ENCODE assay signal across 10 mouse cellular contexts in genomic region chr5:121913999-121914398, GRCm38 (mm10).
DNase-seq lines count a peak whose midpoint lies in the region; ATAC-seq and TF ChIP-seq lines count a peak whose summit lies in the region.
"Had no signal": no experiment of that assay in that cellular context is flagged by ENCODE, and none has a peak within 500 bp of the region (broad histone marks: within the 10 kb centered on the region; RNA-seq: fewer than 3 reads in every experiment).

No protein-coding gene starts in this region.

- no peak for DNase-seq in forebrain, embryonic 11.5 days (ENCODE audit: low spot score)
- DNase-seq in forebrain, postnatal 0 days: no peak
- DNase-seq in CH12.LX (ENCODE audit: extremely low read depth): no peak
- DNase-seq in hindbrain, embryonic 14.5 days (ENCODE audit: low spot score): no peak
- no peak for DNase-seq in frontal cortex, postnatal 36 days (ENCODE audit: low spot score in 2 of 2)
- no peak for DNase-seq in cerebellum, adult 11-12 months
- no peak for DNase-seq in spleen, adult 18-20 months
- DNase-seq: layer of hippocampus, adult 9-11 months had no signal

- no peak overlapping the region for H3K4me2 ChIP-seq in forebrain, embryonic 11.5 days (ENCODE audit: low read depth, low read length, severe bottlenecking)
- no peak overlapping the region for H3K4me2 ChIP-seq in forebrain, postnatal 0 days (ENCODE audit: low read depth)
- no peak overlapping the region for H3K4me2 ChIP-seq in CH12.LX (ENCODE audit: insufficient read depth, low read depth, poor library complexity, severe bottlenecking)
- H3K4me2 ChIP-seq in hindbrain, embryonic 14.5 days (replicated peaks): no peak overlapping the region
- H3K4me2 ChIP-seq in limb, embryonic 15.5 days: peak overlapping the region; percentile 26; the same call in 1 of the 2 replicates
- H3K4me2 ChIP-seq: heart, embryonic 12.5 days had no signal

- dilution Hi-C loops in CH12.LX (cut with MboI; ENCODE audit: extremely low pct_ligation_motif_present, extremely low pct_unique_long_range_greater_than_20kb, low sequenced_read_pairs): no loop called here

- H3K27ac ChIP-seq in forebrain, embryonic 11.5 days (ENCODE audit: low read depth, low read length): no peak overlapping the region
- H3K27ac ChIP-seq in forebrain, postnatal 0 days (ENCODE audit: low read depth, low read length): no peak overlapping the region
- no peak overlapping the region for H3K27ac ChIP-seq in CH12.LX (ENCODE audit: insufficient read depth, low read depth)
- H3K27ac ChIP-seq in hindbrain, embryonic 14.5 days: peak overlapping the region; percentile 45; the same call in 1 of the 2 replicates
- no peak overlapping the region; the same call in 1 of the 2 replicates for H3K27ac ChIP-seq in limb, embryonic 15.5 days

- H3K4me1 ChIP-seq in forebrain, embryonic 11.5 days (replicated peaks; ENCODE audit: control insufficient read depth, insufficient read depth, low read length): no peaks in the 10 kb centered on the region
- H3K4me1 ChIP-seq in forebrain, postnatal 0 days (ENCODE audit: insufficient read depth): no peaks in the 10 kb centered on the region
- H3K4me1 ChIP-seq in CH12.LX (ENCODE audit: control insufficient read depth in 1 of 2, insufficient read depth in 2 of 2): peaks cover 12 to 14% of the 10 kb centered on the region in 2 experiments
- H3K4me1 ChIP-seq in hindbrain, embryonic 14.5 days (replicated peaks; ENCODE audit: control insufficient read depth, insufficient read depth, low read length): no peaks in the 10 kb centered on the region
- H3K4me1 ChIP-seq in limb, embryonic 15.5 days: peaks cover 8% of the 10 kb centered on the region; the same call in 1 of the 2 replicates

- TF ChIP-seq POLR2A in CH12.LX (IDR thresholded peaks at IDR 0.05; ENCODE audit: low read depth, low read length): no peak

- H3K9ac ChIP-seq in forebrain, embryonic 11.5 days (ENCODE audit: low read length): no peak overlapping the region; the same call in 1 of the 2 replicates
- H3K9ac ChIP-seq in forebrain, postnatal 0 days: no peak overlapping the region
- no peak overlapping the region for H3K9ac ChIP-seq in CH12.LX (ENCODE audit: insufficient read depth, low read depth)
- H3K9ac ChIP-seq in hindbrain, embryonic 14.5 days: no peak overlapping the region
- no peak overlapping the region for H3K9ac ChIP-seq in limb, embryonic 15.5 days
- H3K9ac ChIP-seq: heart, embryonic 12.5 days had no signal

- no peaks in the 10 kb centered on the region for H3K36me3 ChIP-seq in forebrain, embryonic 11.5 days (ENCODE audit: control insufficient read depth, insufficient read depth, low read length)
- H3K36me3 ChIP-seq in forebrain, postnatal 0 days (ENCODE audit: insufficient read depth): no peaks in the 10 kb centered on the region
- H3K36me3 ChIP-seq in CH12.LX (replicated peaks in 1 of 2; ENCODE audit: control insufficient read depth in 1 of 2, insufficient read depth in 1 of 2, low read length in 1 of 2): no peaks in the 10 kb centered on the region
- H3K36me3 ChIP-seq in hindbrain, embryonic 14.5 days (replicated peaks; ENCODE audit: control insufficient read depth, insufficient read depth): no peaks in the 10 kb centered on the region
- H3K36me3 ChIP-seq in limb, embryonic 15.5 days: no peaks in the 10 kb centered on the region
- H3K36me3 ChIP-seq: heart, embryonic 12.5 days had no signal

- no peak for TF ChIP-seq CTCF in forebrain, postnatal 0 days (IDR thresholded peaks at IDR 0.05; ENCODE audit: low read depth)
- TF ChIP-seq CTCF in CH12.LX (conservative IDR thresholded peaks at IDR 0.05 in 1 of 2, IDR thresholded peaks at IDR 0.05 in 1 of 2; ENCODE audit: low read depth in 2 of 2, low read length in 2 of 2): no peak

- H3K9me3 ChIP-seq in forebrain, embryonic 11.5 days (ENCODE audit: control insufficient read depth, low read length): no peaks in the 10 kb centered on the region
- H3K9me3 ChIP-seq in forebrain, postnatal 0 days (ENCODE audit: low read length): no peaks in the 10 kb centered on the region
- no peaks in the 10 kb centered on the region for H3K9me3 ChIP-seq in CH12.LX (replicated peaks; ENCODE audit: low read length)
- H3K9me3 ChIP-seq in hindbrain, embryonic 14.5 days (ENCODE audit: control insufficient read depth, low read length): no peaks in the 10 kb centered on the region
- H3K9me3 ChIP-seq in limb, embryonic 15.5 days: no peaks in the 10 kb centered on the region
- H3K9me3 ChIP-seq: heart, embryonic 12.5 days had no signal

- 0 out of 2 replicates have a peak, but pooled peaks have one; percentile 12 for ATAC-seq in forebrain, embryonic 11.5 days (replicated peaks; ENCODE audit: low FRiP score)
- ATAC-seq in forebrain, postnatal 0 days: no peak
- no peak for ATAC-seq in hindbrain, embryonic 14.5 days (ENCODE audit: low FRiP score)
- no peak for ATAC-seq in limb, embryonic 15.5 days (ENCODE audit: insufficient number of reproducible peaks, low FRiP score, low TSS enrichment, low read depth)

- no peaks in the 10 kb centered on the region for H3K79me2 ChIP-seq in CH12.LX (replicated peaks; ENCODE audit: control insufficient read depth, extremely low read depth, insufficient read depth, poor library complexity, severe bottlenecking)

- TF ChIP-seq RAD21 in CH12.LX (IDR thresholded peaks at IDR 0.05; ENCODE audit: low read depth, low read length): no peak

- 53% methylated on average over 23 of the region's 23 CpGs for WGBS in forebrain, embryonic 11.5 days
- WGBS in forebrain, postnatal 0 days: 34% methylated on average over 23 of the region's 23 CpGs
- WGBS in hindbrain, embryonic 14.5 days: 22% methylated on average over 23 of the region's 23 CpGs
- WGBS in limb, embryonic 15.5 days: 22% methylated on average over 23 of the region's 23 CpGs

- no peak overlapping the region for H3K4me3 ChIP-seq in forebrain, embryonic 11.5 days (ENCODE audit: low read depth, low read length)
- H3K4me3 ChIP-seq in forebrain, postnatal 0 days (ENCODE audit: low read depth, low read length): no peak overlapping the region
- H3K4me3 ChIP-seq in CH12.LX (replicated peaks in 1 of 3; ENCODE audit: low read depth in 2 of 3, low read length in 2 of 3, poor library complexity in 1 of 3): no peak overlapping the region
- no peak overlapping the region for H3K4me3 ChIP-seq in hindbrain, embryonic 14.5 days (replicated peaks; ENCODE audit: low read length)
- no peak overlapping the region for H3K4me3 ChIP-seq in limb, embryonic 15.5 days
- H3K4me3 ChIP-seq: heart, embryonic 12.5 days had no signal

- TF ChIP-seq EP300 in CH12.LX (IDR thresholded peaks at IDR 0.05; ENCODE audit: low read length): no peak

- in situ Hi-C loops in CH12.LX (cut with MboI; ENCODE audit: low pct_ligation_motif_present, low pct_unique_long_range_greater_than_20kb, low sequenced_read_pairs): no loop called here

- no peaks in the 10 kb centered on the region for H3K27me3 ChIP-seq in forebrain, embryonic 11.5 days (ENCODE audit: control insufficient read depth, insufficient read depth, low read length)
- H3K27me3 ChIP-seq in forebrain, postnatal 0 days (ENCODE audit: insufficient read depth, low read length): no peaks in the 10 kb centered on the region
- H3K27me3 ChIP-seq in CH12.LX (replicated peaks): peaks cover 89% of the 10 kb centered on the region
- H3K27me3 ChIP-seq in hindbrain, embryonic 14.5 days (ENCODE audit: control insufficient read depth, insufficient read depth, low read length): no peaks in the 10 kb centered on the region
- 0 out of 2 replicates have a peak, but pooled peaks cover 8% of the 10 kb centered on the region for H3K27me3 ChIP-seq in limb, embryonic 15.5 days

TF ChIP-seq in CH12.LX, 34 proteins besides CTCF, POLR2A, EP300 and RAD21:
- TF ChIP-seq USF2 (conservative IDR thresholded peaks at IDR 0.05; ENCODE audit: low read depth, low read length): no peak
- TF ChIP-seq ZKSCAN1 (IDR thresholded peaks at IDR 0.05; ENCODE audit: borderline replicate concordance, low read depth, low read length): peak; percentile 47; the same call in 1 of the 2 replicates
